Mouse (Mus musculus): ENCODE measurements around the gene Aldh1a2.

The Aldh1a2 gene

GRCm38 (mm10) chr9:71215248-71216035 lies at the start of gene Aldh1a2:
TSS of gene Aldh1a2 (plus strand) at chr9:71215789.
- peak; percentile 59 for DNase-seq (ENCODE audit: low spot score)

DNA sequence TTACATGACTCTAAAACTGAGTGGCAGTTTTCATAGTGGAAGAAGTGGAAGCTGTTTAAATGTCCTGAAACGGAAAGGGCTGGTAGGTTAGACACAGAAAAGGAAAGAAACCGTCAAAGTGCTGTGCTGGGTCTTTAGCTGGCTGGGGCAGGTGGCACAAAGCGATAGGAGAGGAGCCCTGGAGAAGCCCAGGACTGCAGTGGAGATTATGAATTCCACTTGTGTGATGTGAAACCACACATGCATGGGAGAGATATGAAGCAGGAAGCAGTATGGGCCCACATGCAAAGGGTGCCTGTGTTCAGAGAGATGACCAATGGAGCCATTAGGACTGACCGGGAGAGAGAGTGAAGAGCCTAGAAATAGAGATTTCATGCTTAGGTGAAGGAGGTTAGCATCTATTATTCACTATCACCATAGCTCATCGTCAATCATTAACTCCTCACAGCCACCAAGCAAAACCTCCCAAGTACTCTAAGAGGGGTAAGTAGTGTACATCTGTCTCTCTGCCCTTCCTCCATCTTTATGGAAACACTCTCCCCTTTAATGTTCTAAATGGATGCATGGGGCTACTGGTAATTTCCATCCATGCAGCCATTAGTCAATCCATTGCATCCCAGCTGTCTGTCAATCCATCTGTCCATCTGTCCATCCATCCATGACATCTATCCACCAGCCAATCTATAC lies 49.4 kb upstream of the Aldh1a2 start:
- DNase-seq (ENCODE audit: low spot score): no peak

GRCm38 (mm10) chr9:71166871-71167465 lies 48.6 kb upstream of the Aldh1a2 start:
- DNase-seq (ENCODE audit: low spot score): no peak

- no peak for DNase-seq (ENCODE audit: low spot score)
Measured at GRCm38 (mm10) chr9:71167473-71168215, 47.9 kb upstream of the Aldh1a2 start.

- DNase-seq (ENCODE audit: low spot score): no peak
Measured at GRCm38 (mm10) chr9:71168511-71168910, 47.1 kb upstream of the Aldh1a2 start, which contains the start of gene Aqp9. TSS of gene Aqp9 (minus strand) at chr9:71168682.

- DNase-seq (ENCODE audit: low spot score): no peak
Measured at GRCm38 (mm10) chr9:71173533-71173932, 42.1 kb upstream of the Aldh1a2 start.

- DNase-seq (ENCODE audit: low spot score): no peak
Measured at GRCm38 (mm10) chr9:71174316-71174975, 41.1 kb upstream of the Aldh1a2 start.

GRCm38 (mm10) chr9:71175686-71176085 lies 39.9 kb upstream of the Aldh1a2 start:
- DNase-seq (ENCODE audit: low spot score): no peak

DNA sequence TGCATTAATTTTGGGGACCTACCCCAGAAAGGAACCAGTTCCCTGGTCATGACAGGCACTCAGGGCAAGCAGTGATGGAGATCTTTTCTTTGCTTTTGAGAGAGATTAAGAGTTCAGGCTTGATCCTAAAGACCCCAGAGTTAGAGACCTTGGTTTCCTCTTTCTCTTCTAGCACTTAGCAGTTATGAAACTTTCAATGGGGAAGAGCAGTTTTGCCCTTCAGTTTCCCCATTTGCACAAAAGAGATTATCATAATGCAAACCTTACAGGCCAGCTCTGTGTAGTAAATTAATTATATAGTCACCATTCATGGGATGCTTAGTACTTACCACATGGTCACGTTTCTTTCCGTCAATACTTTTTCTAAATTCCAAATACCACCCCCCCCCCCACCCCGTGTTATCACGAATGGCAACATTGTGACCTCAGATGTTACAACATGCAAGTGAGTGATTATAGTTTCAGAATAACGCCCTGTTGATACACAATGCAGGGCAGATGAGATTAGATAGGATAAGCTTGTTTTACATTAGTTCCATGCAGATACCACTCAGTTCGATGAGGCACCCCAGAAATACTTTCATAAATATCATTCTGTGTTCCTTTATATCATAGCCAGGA lies 36.2 kb upstream of the Aldh1a2 start:
- no peak for DNase-seq (ENCODE audit: low spot score)

GRCm38 (mm10) chr9:71179964-71180700 lies 35.5 kb upstream of the Aldh1a2 start:
- no peak for DNase-seq (ENCODE audit: low spot score)

DNA sequence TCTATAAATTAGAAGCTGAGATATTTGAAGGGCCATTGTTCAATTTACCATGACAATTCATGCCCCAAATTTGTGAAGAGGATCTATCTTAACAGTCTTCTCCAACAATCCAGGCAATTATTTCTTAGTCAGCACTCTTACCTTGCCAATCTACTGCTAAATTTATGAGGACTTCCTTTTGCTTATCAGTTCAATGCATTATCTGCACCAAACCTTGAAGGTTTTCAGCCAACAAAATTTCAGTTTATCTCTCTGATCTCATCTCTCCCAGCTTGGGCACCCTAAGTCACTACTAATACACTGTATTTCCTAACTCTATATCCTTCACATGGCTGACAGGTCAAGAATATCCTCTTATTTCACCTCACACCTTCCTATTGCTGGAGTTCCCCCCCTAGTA lies 30.3 kb upstream of the Aldh1a2 start:
- DNase-seq (ENCODE audit: low spot score): no peak

DNA sequence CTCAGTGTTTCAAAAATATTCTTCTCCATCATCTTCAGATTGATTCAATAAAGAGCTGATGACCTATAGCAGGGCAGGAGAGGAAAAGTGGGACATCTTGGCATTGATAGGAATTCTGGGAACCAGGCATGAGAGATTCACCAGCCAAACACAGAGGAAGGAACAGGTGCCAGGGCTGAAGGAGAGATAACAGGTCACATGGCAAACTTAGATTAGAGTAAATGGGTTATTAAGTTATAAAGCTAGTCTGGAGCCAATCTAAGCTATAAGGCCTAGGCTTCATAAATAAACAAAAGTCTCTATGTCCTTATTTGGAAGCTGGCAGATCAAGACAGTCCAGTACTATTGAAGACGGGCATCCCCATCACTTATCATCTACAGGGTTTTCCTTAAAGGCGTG lies 29.8 kb upstream of the Aldh1a2 start:
- no peak for DNase-seq (ENCODE audit: low spot score)

DNA sequence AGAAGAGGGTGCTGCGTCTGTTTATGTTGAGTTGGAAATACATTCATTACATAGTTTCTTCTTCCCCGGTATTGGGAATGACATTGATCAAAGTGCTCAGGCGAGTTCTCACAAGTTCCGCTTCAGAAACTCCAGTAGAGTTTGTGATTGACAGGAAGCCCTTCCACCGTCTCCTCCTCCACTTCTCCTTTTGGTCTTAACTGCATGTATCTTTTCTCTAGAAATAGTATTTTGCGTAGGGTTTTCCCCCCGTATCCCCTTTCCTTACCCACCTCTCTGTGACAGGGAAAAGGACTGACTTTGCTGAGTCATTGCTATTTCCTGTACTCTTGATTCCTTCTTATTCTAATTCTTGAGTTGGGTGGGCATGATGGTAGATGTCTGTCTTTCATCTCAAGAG lies 28.2 kb upstream of the Aldh1a2 start:
- DNase-seq (ENCODE audit: low spot score): no peak

DNA sequence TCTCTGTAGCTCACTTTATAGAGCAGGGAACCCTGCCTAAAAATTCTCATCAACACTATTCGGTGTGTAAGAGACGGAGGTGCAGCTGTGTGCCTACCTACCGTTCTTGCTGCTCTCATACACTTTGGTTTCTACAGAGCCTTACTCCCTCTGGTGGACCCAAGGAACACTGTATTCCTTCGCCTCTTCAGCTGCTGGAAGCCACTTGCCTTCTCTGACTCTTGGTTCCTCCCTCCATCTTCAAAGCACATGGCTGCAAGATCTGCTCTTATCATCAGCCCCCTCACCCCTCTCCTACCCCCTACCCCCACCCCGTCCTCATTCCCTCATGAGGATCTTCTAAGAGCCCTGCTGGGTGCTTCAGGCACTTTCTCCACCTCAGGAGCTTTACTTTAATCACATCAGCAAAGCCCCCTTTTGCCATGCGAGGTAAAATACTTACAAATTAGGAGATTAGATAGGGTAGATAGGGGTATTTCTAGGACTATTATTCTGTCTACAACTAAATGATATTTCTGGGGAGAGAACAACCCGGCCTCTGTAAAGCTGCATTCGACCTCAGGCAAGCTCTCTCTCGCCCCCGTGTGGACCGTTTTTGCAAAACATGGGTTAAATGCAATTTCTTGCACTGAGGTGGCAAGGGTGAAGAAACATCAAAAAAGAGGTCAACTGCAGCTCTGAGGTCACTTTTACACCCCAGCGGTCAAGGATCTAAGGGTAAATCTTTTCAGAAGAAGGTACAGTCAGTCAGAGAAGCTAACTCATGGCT lies 26.8 kb upstream of the Aldh1a2 start:
- DNase-seq (ENCODE audit: low spot score): peak; percentile 41

- DNase-seq (ENCODE audit: low spot score): no peak
Measured at GRCm38 (mm10) chr9:71198826-71199225, 16.8 kb upstream of the Aldh1a2 start.

DNA sequence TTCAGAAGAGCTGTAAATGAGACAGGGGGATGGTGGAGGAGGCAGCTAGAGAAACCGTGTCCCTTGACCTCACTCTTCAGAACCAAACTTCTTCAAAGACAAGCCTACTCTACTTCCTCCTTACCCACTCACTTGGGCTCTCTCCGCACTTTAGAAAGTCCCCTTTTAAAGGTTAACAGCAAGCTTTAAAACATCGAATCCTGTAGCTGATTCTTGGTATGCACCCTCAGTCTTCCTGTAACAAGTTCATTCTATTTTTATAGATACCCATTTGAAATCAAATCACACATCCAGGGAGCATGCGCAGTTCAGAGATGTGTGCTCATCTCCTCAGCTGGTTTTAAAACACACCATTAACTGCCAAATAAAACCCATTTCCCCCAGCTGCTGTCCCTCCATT lies 13.3 kb upstream of the Aldh1a2 start:
- DNase-seq (ENCODE audit: low spot score): no peak

DNA sequence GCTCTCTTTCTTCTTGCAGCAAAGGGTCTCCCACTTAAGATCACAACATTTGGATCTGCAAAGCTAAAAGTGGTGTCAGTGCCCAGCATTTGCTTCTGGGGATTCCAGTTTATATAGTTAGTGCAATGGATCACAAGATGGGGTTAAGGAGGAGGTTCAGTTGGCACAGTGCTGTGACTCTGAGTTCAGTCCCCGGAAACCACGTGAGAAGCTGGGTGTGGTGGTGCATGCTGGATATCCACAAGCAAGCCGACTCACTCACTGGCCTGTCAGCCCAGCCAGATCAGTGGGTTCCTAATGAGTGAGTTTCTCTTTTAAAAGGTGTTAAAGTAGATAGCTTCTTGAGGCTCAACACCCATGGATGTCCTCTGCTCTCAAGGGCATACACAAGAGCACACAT lies 6.3 kb upstream of the Aldh1a2 start:
- no peak for DNase-seq (ENCODE audit: low spot score)

DNA sequence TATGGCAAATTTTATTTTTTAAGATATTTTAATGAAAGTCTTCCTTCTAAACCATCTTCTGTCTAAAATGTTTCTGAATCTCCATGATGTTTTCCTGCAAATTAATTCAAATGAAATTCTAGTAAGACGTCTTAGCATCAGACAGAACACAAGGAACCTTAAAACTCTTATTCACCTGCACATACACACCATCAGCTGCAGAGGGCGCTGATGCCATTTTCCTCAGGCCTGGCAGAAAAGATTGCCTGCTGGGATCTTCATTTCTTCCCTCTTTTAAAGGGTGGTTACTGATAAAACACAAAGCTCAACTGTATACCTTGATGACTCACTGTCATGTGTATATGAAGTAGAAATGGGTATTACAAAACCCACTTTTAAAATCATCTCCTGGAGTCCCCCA lies 4.7 kb upstream of the Aldh1a2 start:
- no peak for DNase-seq (ENCODE audit: low spot score)

DNA sequence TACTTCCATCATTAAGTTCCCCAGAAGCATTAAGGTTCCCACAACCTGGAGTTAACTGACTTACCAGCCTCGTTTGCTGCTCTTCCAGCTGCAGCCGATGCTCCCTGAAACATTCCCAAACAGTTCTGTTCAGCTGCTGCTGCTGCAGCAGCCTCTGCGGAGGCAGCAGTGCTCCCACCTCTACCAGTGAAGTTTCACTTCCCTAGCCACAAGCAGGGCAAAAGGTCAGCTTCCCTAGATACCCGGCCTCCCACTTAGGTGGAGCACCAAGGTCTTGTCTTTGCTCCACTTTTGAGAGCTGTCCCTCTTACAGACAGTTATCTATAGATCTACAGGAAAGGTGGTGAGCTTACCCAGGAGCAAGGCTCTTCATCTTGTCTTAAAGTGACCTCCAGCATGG lies 2.0 kb upstream of the Aldh1a2 start:
- DNase-seq (ENCODE audit: low spot score): no peak

All from ovary, postnatal 10 days (tissue).